Mouse (Mus musculus) intestine, postnatal 0 days (tissue): ENCODE results near the gene Wdr91. TPM values are rescaled to one million over a fixed set of nuclear protein-coding genes. Genes with fewer than 3 reads are reported as not detected.

Experiments
- ATAC-seq: fragments of 200-750 bp; cut with Nextera tagmentation; 2 replicates; pipeline ENCODE4 v1.8.0; 2017; ENCODE audit warnings: mild to moderate bottlenecking, moderate TSS enrichment, moderate library complexity
- H3K27ac ChIP-seq: fragments of 300-500 bp; sonication (generic); 2 replicates; pipeline ENCODE4 v1.5.1; 2014; ENCODE audit warnings: mild to moderate bottlenecking, low read depth, low read length, moderate library complexity
- H3K27me3 ChIP-seq: fragments of 300-500 bp; sonication (generic); replicated peaks from 2 replicates; pipeline ENCODE4 v1.6.1; 2014; ENCODE audit warnings: low read length, mixed read lengths; ENCODE audit not compliant: control insufficient read depth, insufficient read depth
- H3K36me3 ChIP-seq: fragments of 300-500 bp; sonication (generic); 2 replicates; pipeline ENCODE4 v1.6.1; 2014; ENCODE audit warnings: mild to moderate bottlenecking, moderate library complexity; ENCODE audit not compliant: control insufficient read depth, insufficient read depth
- H3K4me1 ChIP-seq: fragments of 300-500 bp; sonication (generic); replicated peaks from 2 replicates; pipeline ENCODE4 v1.6.1; 2014; ENCODE audit warnings: antibody characterized with exemption, low read length, mixed read lengths; ENCODE audit not compliant: control insufficient read depth, insufficient read depth
- H3K4me2 ChIP-seq: fragments of 300-500 bp; sonication (generic); replicated peaks from 2 replicates; pipeline ENCODE4 v1.6.1; 2014; ENCODE audit warnings: low read depth, mild to moderate bottlenecking, moderate library complexity
- H3K4me3 ChIP-seq: fragments of 300-500 bp; sonication (generic); 2 replicates; pipeline ENCODE4 v1.5.1; 2014; ENCODE audit warnings: low read depth, low read length
- H3K9ac ChIP-seq: fragments of 300-500 bp; sonication (generic); 2 replicates; pipeline ENCODE4 v1.6.1; 2014; ENCODE audit warnings: mild to moderate bottlenecking, low read depth, low read length
- H3K9me3 ChIP-seq: fragments of 300-500 bp; sonication (generic); 2 replicates; pipeline ENCODE4 v1.6.1; 2016; ENCODE audit warnings: mixed run types; ENCODE audit not compliant: control insufficient read depth
- CTCF ChIP-seq: sonication (generic); IDR thresholded peaks from 2 replicates; pipeline ENCODE4 v1.5.1; 2016; ENCODE audit warnings: low read depth, mild to moderate bottlenecking, control low read depth, antibody characterized with exemption, moderate library complexity
- WGBS: fragments of 180-500 bp; shearing (Covaris S2); extraction: QIAGEN DNeasy Blood & Tissue Kit; methylation state at CpG from one replicate; pipeline ENCODE4 v1.1.7; 2014; 5-methylcytosine and 5-hydroxymethylcytosine counted together
- polyA plus RNA-seq: library from polyadenylated mRNA; unstranded; fragments of >200 nt; fragmentation: Nextera tagmentation; extraction: Ambion mirVana; gene quantifications from 2 replicates; pipeline ENCODE4 v1.2.1, GENCODE M21; 2015

The Wdr91 gene
- polyA plus RNA-seq, 1 experiment from 2014 or later: 5.7 TPM

- H3K27me3 ChIP-seq: no peaks in the 10 kb centered on the region
- no peak overlapping the region for H3K4me3 ChIP-seq
- peak overlapping the region; percentile 1; the same call in 1 of the 2 replicates for H3K4me2 ChIP-seq
- no peak for ATAC-seq
- TF ChIP-seq CTCF: no peak
- peak overlapping the region; percentile 73 for H3K27ac ChIP-seq
- 54% methylated on average over 5 of the region's 5 CpGs for WGBS
- H3K9me3 ChIP-seq: no peaks in the 10 kb centered on the region
- H3K4me1 ChIP-seq: no peaks in the 10 kb centered on the region; the same call in 1 of the 2 replicates
- H3K9ac ChIP-seq: no peak overlapping the region
- H3K36me3 ChIP-seq: no peaks in the 10 kb centered on the region
Measured at GRCm38 (mm10) chr6:34865213-34865612, 45.5 kb downstream of the Wdr91 start.

DNA sequence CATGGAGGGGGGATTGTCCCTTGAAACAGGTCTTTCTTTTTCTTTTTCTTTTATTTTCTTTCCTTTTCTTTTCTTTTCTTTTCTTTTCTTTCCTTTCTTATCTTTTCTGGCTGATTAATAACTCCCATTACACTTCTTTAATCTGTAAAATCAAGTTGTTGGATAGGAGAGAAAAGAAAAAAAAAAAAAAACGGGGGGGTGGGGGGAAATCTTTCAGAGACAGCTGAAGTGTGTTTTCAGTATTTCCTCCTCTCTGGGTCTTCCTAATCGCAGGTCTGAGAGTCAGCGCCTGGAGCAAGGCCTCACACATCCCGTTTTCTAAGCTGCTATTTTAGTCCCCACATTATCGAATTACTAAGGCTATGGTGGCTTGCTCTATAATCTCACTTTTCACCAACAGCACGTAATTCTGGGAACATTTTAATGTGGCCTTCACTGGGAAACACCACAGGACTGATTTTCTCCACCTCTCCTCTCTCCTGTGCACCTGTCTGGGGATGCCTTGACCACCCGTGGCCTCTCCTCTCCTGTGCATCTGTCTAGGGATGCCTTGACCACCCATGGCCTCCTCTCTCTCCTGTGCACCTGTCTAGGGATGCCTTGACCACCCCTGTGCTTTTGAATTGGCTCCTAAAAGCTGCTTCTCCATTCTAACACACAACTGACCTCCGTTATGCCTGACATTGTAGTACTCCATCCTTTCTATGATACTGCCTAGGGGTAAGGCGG is 46.7 kb downstream of the Wdr91 start:
- TF ChIP-seq CTCF: no peak
- Histone ChIP-seq H3K9me3 (no peaks in the 10 kb centered on the region), H3K36me3 (no peaks in the 10 kb centered on the region), H3K4me2 (peak overlapping the region; percentile 67), H3K4me1 (no peaks in the 10 kb centered on the region; the same call in 1 of the 2 replicates), H3K27me3 (no peaks in the 10 kb centered on the region), H3K27ac (no peak overlapping the region), H3K9ac (no peak overlapping the region; the same call in 1 of the 2 replicates), H3K4me3 (peak overlapping the region; percentile 30; the same call in 1 of the 2 replicates)
- ATAC-seq: no peak
- WGBS: 78% methylated on average over 9 of the region's 9 CpGs

- Histone ChIP-seq H3K9ac (peak within 1 kb of the TSS; percentile 45), H3K4me3 (peak within 1 kb of the TSS; percentile 30), H3K9me3 (no peaks in the 10 kb centered on the region), H3K4me2 (peak within 1 kb of the TSS; percentile 67), H3K4me1 (no peaks in the 10 kb centered on the region; the same call in 1 of the 2 replicates), H3K36me3 (no peaks in the 10 kb centered on the region), H3K27me3 (no peaks in the 10 kb centered on the region), H3K27ac (peak within 1 kb of the TSS; percentile 80)
- no peak for TF ChIP-seq CTCF
- peak; percentile 72 for ATAC-seq
- 13% methylated on average over 11 of the region's 11 CpGs for WGBS
Measured at GRCm38 (mm10) chr6:34862791-34863403, 47.8 kb downstream of the Wdr91 start, which contains the start of gene Tmem140. TSS of gene Tmem140 (plus strand) at chr6:34863146.

GRCm38 (mm10) chr6:34862381-34862780 is 48.3 kb downstream of the Wdr91 start:
- Histone ChIP-seq H3K36me3 (no peaks in the 10 kb centered on the region), H3K9ac (0 out of 2 replicates have a peak overlapping the region, but pooled peaks have one; percentile 12), H3K4me3 (peak overlapping the region; percentile 30), H3K4me1 (no peaks in the 10 kb centered on the region; the same call in 1 of the 2 replicates), H3K4me2 (peak overlapping the region; percentile 67), H3K27me3 (no peaks in the 10 kb centered on the region), H3K27ac (peak overlapping the region; percentile 80), H3K9me3 (no peaks in the 10 kb centered on the region)
- 88% methylated on average over 6 of the region's 6 CpGs for WGBS
- no peak for TF ChIP-seq CTCF
- ATAC-seq: peak; percentile 36; the same call in 1 of the 2 replicates

DNA sequence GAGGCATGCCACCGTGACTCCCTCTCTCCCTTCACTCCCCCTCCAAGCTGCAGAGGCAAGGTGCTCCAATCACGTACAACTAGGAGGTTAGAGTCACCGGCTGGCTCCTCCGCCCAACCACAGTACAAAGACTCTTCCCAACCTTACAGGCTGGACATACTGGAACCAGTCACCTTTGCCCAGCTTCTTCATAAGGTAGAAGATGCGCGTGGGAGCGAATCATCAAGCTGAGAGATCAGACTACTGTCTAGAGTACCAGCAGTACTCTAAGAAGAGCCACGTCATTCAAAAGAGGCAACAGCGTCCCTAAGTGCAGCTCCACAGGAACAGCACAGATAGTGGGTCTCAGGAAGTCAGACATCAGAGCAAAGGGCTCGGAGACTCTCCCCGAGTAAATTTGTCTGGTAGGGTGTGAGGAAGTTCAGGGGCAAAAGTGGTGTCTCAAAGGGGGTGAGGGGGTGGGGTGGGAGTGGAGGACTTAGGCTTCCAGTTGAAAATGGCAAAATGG is 49.1 kb downstream of the Wdr91 start:
- H3K27ac ChIP-seq: no peak overlapping the region
- H3K4me3 ChIP-seq: no peak overlapping the region
- no peaks in the 10 kb centered on the region for H3K36me3 ChIP-seq
- 93% methylated on average over 11 of the region's 11 CpGs for WGBS
- no peaks in the 10 kb centered on the region for H3K9me3 ChIP-seq
- H3K9ac ChIP-seq: no peak overlapping the region
- no peaks in the 10 kb centered on the region; the same call in 1 of the 2 replicates for H3K4me1 ChIP-seq
- ATAC-seq: no peak
- no peak for TF ChIP-seq CTCF
- no peak overlapping the region for H3K4me2 ChIP-seq
- H3K27me3 ChIP-seq: no peaks in the 10 kb centered on the region

GRCm38 (mm10) chr6:34832352-34832751 is 78.3 kb downstream of the Wdr91 start:
- no peak overlapping the region for H3K4me2 ChIP-seq
- H3K4me3 ChIP-seq: no peak overlapping the region
- no peaks in the 10 kb centered on the region for H3K36me3 ChIP-seq
- no peak overlapping the region for H3K27ac ChIP-seq
- no peak overlapping the region for H3K9ac ChIP-seq
- no peak for TF ChIP-seq CTCF
- H3K4me1 ChIP-seq: no peaks in the 10 kb centered on the region
- no peak for ATAC-seq
- WGBS: 96% methylated on average over 5 of the region's 5 CpGs
- H3K27me3 ChIP-seq: no peaks in the 10 kb centered on the region
- H3K9me3 ChIP-seq: no peaks in the 10 kb centered on the region

Other genes with a start within 250 kb of the Wdr91 start
- 4.7 and 5.2 TPM in 2 replicates for gene Agbl3, start 130.4 kb downstream of the Wdr91 start, polyA plus RNA-seq
- 12.9 and 25.0 TPM in 2 replicates for gene Tmem140, start 47.7 kb downstream of the Wdr91 start, polyA plus RNA-seq
- 6.2 and 6.8 TPM in 2 replicates for gene Cyren, start 32.8 kb downstream of the Wdr91 start, polyA plus RNA-seq
- gene Stra8, start 9.3 kb upstream of the Wdr91 start, polyA plus RNA-seq: not detected in 2 replicates
- 7.4 and 7.7 TPM in 2 replicates for gene Slc23a4, start 77.5 kb upstream of the Wdr91 start, polyA plus RNA-seq
- 15.1 and 15.7 TPM in 2 replicates for gene Cnot4, start 222.8 kb upstream of the Wdr91 start, polyA plus RNA-seq